Mouse (Mus musculus): ENCODE measurements around the gene Rps3. TPM values are rescaled to one million over a fixed set of nuclear protein-coding genes. Genes with fewer than 3 reads are reported as not detected.

Gene Rps3
- polyA plus RNA-seq, 1 experiment, result 980 TPM

DNA sequence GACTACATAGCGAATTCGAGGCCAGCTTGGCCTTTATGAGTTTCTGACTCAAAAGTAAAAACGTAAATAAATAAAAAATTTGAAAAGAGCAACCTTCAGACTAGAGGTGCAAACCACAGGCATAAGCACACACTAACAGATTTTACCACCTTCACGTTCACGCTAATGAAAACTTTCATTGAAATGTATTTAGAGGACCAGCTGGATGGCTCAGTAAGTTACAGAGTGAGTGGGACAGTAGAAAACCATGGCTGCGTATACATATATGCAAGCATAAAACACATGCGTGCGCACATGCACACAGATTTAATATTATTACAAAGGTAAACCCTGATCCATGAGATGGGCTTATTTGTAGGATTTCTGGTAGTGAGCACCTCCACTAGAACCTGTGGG is 384 bp upstream of the Rps3 start:
- no peak for TF ChIP-seq POLR2A (IDR thresholded peaks at IDR 0.05; ENCODE audit: insufficient read depth, low read depth, low read length)
- TF ChIP-seq CTCF (IDR thresholded peaks at IDR 0.05; ENCODE audit: insufficient read depth, low read depth, low read length), result no peak
- H3K27ac ChIP-seq (ENCODE audit: insufficient read depth, low read depth, low read length), result no peak overlapping the region
- 46% methylated on average over 8 of the region's 8 CpGs for WGBS
- peaks cover 6% of the 10 kb centered on the region for H3K4me1 ChIP-seq (ENCODE audit: control insufficient read depth, insufficient read depth, low read length)
- no peak overlapping the region for H3K4me3 ChIP-seq (ENCODE audit: insufficient read depth, low read depth, low read length)

DNA sequence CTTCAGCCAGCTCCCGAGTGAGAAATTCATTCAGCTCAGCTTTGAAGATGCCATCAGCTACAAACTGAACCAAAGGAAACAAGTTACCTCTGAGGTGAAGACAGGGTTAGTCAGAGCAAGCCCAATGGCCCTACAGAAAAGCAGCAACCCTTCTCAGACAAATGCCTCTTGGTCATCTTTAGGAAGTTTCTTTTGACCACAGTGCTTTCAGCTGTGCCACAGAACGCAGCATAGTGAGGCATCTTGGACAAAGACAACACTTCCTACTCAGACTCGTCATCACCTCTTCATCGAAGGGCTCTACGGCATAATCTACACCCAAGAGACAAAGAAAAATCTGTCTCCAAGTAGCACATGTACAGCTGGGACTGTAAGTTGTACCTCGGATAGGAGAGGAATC is 901 bp downstream of the Rps3 start:
- TF ChIP-seq CTCF (IDR thresholded peaks at IDR 0.05; ENCODE audit: insufficient read depth, low read depth, low read length) (no peak), POLR2A (IDR thresholded peaks at IDR 0.05; ENCODE audit: insufficient read depth, low read depth, low read length) (no peak)
- Histone ChIP-seq H3K27ac (ENCODE audit: insufficient read depth, low read depth, low read length) (no peak overlapping the region), H3K4me1 (ENCODE audit: control insufficient read depth, insufficient read depth, low read length) (peaks cover 6% of the 10 kb centered on the region), H3K4me3 (ENCODE audit: insufficient read depth, low read depth, low read length) (peak overlapping the region; percentile 74)
- 0% methylated on average over 6 of the region's 6 CpGs for WGBS

DNA sequence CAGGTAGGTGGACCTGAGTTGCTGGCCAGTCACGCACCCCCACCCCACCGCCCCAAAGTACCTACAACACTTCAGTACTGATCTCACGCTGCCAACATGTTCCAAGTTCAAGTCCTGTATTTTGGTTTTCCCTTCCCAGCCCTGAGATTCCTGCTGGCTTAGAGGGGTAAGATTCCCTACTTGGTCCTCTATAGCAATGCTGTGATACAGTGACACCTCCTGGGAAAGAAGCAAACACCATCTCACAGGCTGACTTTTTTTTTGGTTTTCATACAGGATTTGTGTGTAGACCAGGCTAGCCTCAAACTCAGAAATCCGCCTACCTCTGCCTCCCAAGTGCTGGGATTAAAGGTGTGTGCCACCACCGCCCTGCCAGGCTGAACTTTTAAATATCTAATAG is 6.3 kb downstream of the Rps3 start:
- no peak for TF ChIP-seq CTCF (IDR thresholded peaks at IDR 0.05; ENCODE audit: insufficient read depth, low read depth, low read length)
- no peak for TF ChIP-seq POLR2A (IDR thresholded peaks at IDR 0.05; ENCODE audit: insufficient read depth, low read depth, low read length)
- 86% methylated on average over 5 of the region's 5 CpGs for WGBS
- Histone ChIP-seq H3K27ac (ENCODE audit: insufficient read depth, low read depth, low read length) (no peak overlapping the region), H3K4me1 (ENCODE audit: control insufficient read depth, insufficient read depth, low read length) (peaks cover 23% of the 10 kb centered on the region), H3K4me3 (ENCODE audit: insufficient read depth, low read depth, low read length) (no peak overlapping the region)

- TF ChIP-seq CTCF (IDR thresholded peaks at IDR 0.05; ENCODE audit: insufficient read depth, low read depth, low read length) (no peak), POLR2A (IDR thresholded peaks at IDR 0.05; ENCODE audit: insufficient read depth, low read depth, low read length) (no peak)
- no peak overlapping the region for H3K4me3 ChIP-seq (ENCODE audit: insufficient read depth, low read depth, low read length)
- H3K4me1 ChIP-seq (ENCODE audit: control insufficient read depth, insufficient read depth, low read length), result peaks cover 18% of the 10 kb centered on the region
- WGBS, result 41% methylated on average over 3 of the region's 3 CpGs
- H3K27ac ChIP-seq (ENCODE audit: insufficient read depth, low read depth, low read length), result no peak overlapping the region
These were observed 6.9 kb downstream of the Rps3 start for GRCm38 (mm10) chr7:99476558-99477114.

- Histone ChIP-seq H3K4me1 (ENCODE audit: control insufficient read depth, insufficient read depth, low read length) (peaks cover 18% of the 10 kb centered on the region), H3K4me3 (ENCODE audit: insufficient read depth, low read depth, low read length) (no peak overlapping the region), H3K27ac (ENCODE audit: insufficient read depth, low read depth, low read length) (no peak overlapping the region)
- no peak for TF ChIP-seq POLR2A (IDR thresholded peaks at IDR 0.05; ENCODE audit: insufficient read depth, low read depth, low read length)
- 82% methylated on average over 2 of the region's 2 CpGs for WGBS
These were observed 8.0 kb downstream of the Rps3 start for GRCm38 (mm10) chr7:99475562-99475911.

GRCm38 (mm10) chr7:99474836-99475561 is 8.5 kb downstream of the Rps3 start:
- H3K4me3 ChIP-seq (ENCODE audit: insufficient read depth, low read depth, low read length), result no peak overlapping the region
- TF ChIP-seq CTCF (IDR thresholded peaks at IDR 0.05; ENCODE audit: insufficient read depth, low read depth, low read length) (no peak), POLR2A (IDR thresholded peaks at IDR 0.05; ENCODE audit: insufficient read depth, low read depth, low read length) (no peak)
- 58% methylated on average over 12 of the region's 12 CpGs for WGBS
- 0 out of 2 replicates have a peak overlapping the region, but pooled peaks have one; percentile 33 for H3K27ac ChIP-seq (ENCODE audit: insufficient read depth, low read depth, low read length)
- H3K4me1 ChIP-seq (ENCODE audit: control insufficient read depth, insufficient read depth, low read length), result peaks cover 18% of the 10 kb centered on the region

- TF ChIP-seq CTCF (IDR thresholded peaks at IDR 0.05; ENCODE audit: insufficient read depth, low read depth, low read length), result no peak
- TF ChIP-seq POLR2A (IDR thresholded peaks at IDR 0.05; ENCODE audit: insufficient read depth, low read depth, low read length), result no peak
- H3K27ac ChIP-seq (ENCODE audit: insufficient read depth, low read depth, low read length), result 0 out of 2 replicates have a peak overlapping the region, but pooled peaks have one; percentile 33
- 69% methylated on average over 14 of the region's 14 CpGs for WGBS
- H3K4me1 ChIP-seq (ENCODE audit: control insufficient read depth, insufficient read depth, low read length), result peaks cover 20% of the 10 kb centered on the region
- H3K4me3 ChIP-seq (ENCODE audit: insufficient read depth, low read depth, low read length), result no peak overlapping the region
These were observed 9.7 kb downstream of the Rps3 start for GRCm38 (mm10) chr7:99473638-99474407.

- Histone ChIP-seq H3K4me3 (ENCODE audit: insufficient read depth, low read depth, low read length) (no peak overlapping the region), H3K4me1 (ENCODE audit: control insufficient read depth, insufficient read depth, low read length) (peaks cover 34% of the 10 kb centered on the region), H3K27ac (ENCODE audit: insufficient read depth, low read depth, low read length) (no peak overlapping the region)
- 76% methylated on average over 18 of the region's 18 CpGs for WGBS
- TF ChIP-seq CTCF (IDR thresholded peaks at IDR 0.05; ENCODE audit: insufficient read depth, low read depth, low read length) (no peak), POLR2A (IDR thresholded peaks at IDR 0.05; ENCODE audit: insufficient read depth, low read depth, low read length) (no peak)
These were observed 12.0 kb downstream of the Rps3 start for GRCm38 (mm10) chr7:99471578-99471977.

All from olfactory bulb, adult 2 months (tissue).